Mouse (Mus musculus) neural tube, embryonic 15.5 days (tissue): Measurements from ENCODE around the gene Mettl1. TPM values are rescaled to one million over a fixed set of nuclear protein-coding genes. Genes with fewer than 3 reads are reported as not detected.

Experiments
- ATAC-seq: fragments of 200-750 bp; cut with Nextera tagmentation; 2 replicates; pipeline ENCODE4 v1.8.0; 2017; ENCODE audit warnings: mild to moderate bottlenecking, moderate TSS enrichment, moderate library complexity; ENCODE audit not compliant: low FRiP score
- H3K27ac ChIP-seq: fragments of 300-500 bp; sonication (generic); replicated peaks from 2 replicates; pipeline ENCODE4 v1.5.1; 2015; ENCODE audit warnings: mild to moderate bottlenecking, inconsistent platforms
- H3K27me3 ChIP-seq: fragments of 300-500 bp; sonication (generic); replicated peaks from 2 replicates; pipeline ENCODE4 v1.6.1; 2015; ENCODE audit warnings: inconsistent platforms
- H3K36me3 ChIP-seq: fragments of 300-500 bp; sonication (generic); 2 replicates; pipeline ENCODE4 v1.6.1; 2015; ENCODE audit warnings: inconsistent platforms
- H3K4me1 ChIP-seq: fragments of 300-500 bp; sonication (generic); 2 replicates; pipeline ENCODE4 v1.6.1; 2015; ENCODE audit warnings: inconsistent platforms
- H3K4me2 ChIP-seq: fragments of 300-500 bp; sonication (generic); 2 replicates; pipeline ENCODE4 v1.6.1; 2015; ENCODE audit warnings: inconsistent platforms, mild to moderate bottlenecking, moderate library complexity
- H3K4me3 ChIP-seq: fragments of 300-500 bp; sonication (generic); replicated peaks from 2 replicates; pipeline ENCODE4 v1.5.1; 2015; ENCODE audit warnings: mild to moderate bottlenecking, inconsistent platforms
- H3K9ac ChIP-seq: fragments of 300-500 bp; sonication (generic); replicated peaks from 2 replicates; pipeline ENCODE4 v1.6.1; 2015; ENCODE audit warnings: mild to moderate bottlenecking, inconsistent platforms
- H3K9me3 ChIP-seq: fragments of 300-500 bp; sonication (generic); replicated peaks from 2 replicates; pipeline ENCODE4 v1.6.1; 2016; ENCODE audit warnings: inconsistent platforms
- WGBS: fragments of 180-500 bp; shearing (Covaris S2); methylation state at CpG from one replicate; pipeline ENCODE4 v1.1.7; 2015; ENCODE audit warnings: mixed read lengths; 5-methylcytosine and 5-hydroxymethylcytosine counted together
- polyA plus RNA-seq: library from polyadenylated mRNA; unstranded; fragments of >200 nt; fragmentation: Nextera tagmentation; extraction: Ambion mirVana; gene quantifications from 2 replicates; pipeline ENCODE4 v1.2.1, GENCODE M21; 2015

The Mettl1 gene
- polyA plus RNA-seq, result 24.3 and 29.6 TPM in 2 replicates

GRCm38 (mm10) chr10:127041274-127041766, at the start of gene Mettl1, which contains the start of gene Eef1akmt3:
Gene Mettl1, plus strand, starts transcription at chr10:127041414.
Gene Eef1akmt3, minus strand, starts transcription at chr10:127041513.
- Histone ChIP-seq H3K9ac (peak within 1 kb of the TSS; percentile 62), H3K4me1 (peaks cover 19% of the 10 kb centered on the region), H3K27ac (peak within 1 kb of the TSS; percentile 60), H3K36me3 (peaks cover 11% of the 10 kb centered on the region; the same call in 1 of the 2 replicates), H3K9me3 (no peaks in the 10 kb centered on the region), H3K27me3 (peaks cover 4% of the 10 kb centered on the region; the same call in 1 of the 2 replicates), H3K4me3 (peak within 1 kb of the TSS; percentile 62), H3K4me2 (peak within 1 kb of the TSS; percentile 99)
- WGBS, result under 1% methylated on average over 28 of the region's 28 CpGs
- peak; percentile 75 for ATAC-seq

- WGBS, result 14% methylated on average over 3 of the region's 3 CpGs
- H3K4me1 ChIP-seq, result peaks cover 48% of the 10 kb centered on the region
- H3K9me3 ChIP-seq, result no peaks in the 10 kb centered on the region
- no peak overlapping the region for H3K4me3 ChIP-seq
- ATAC-seq, result no peak
- H3K4me2 ChIP-seq, result no peak overlapping the region
- H3K9ac ChIP-seq, result no peak overlapping the region
- peaks cover 37% of the 10 kb centered on the region for H3K36me3 ChIP-seq
- H3K27ac ChIP-seq, result 0 out of 2 replicates have a peak overlapping the region, but pooled peaks have one; percentile 9
- no peaks in the 10 kb centered on the region for H3K27me3 ChIP-seq
Measured at GRCm38 (mm10) chr10:126991676-126992075, 49.5 kb upstream of the Mettl1 start.

GRCm38 (mm10) chr10:126993621-126994020, 47.6 kb upstream of the Mettl1 start:
- Histone ChIP-seq H3K4me2 (no peak overlapping the region), H3K27ac (no peak overlapping the region), H3K9ac (no peak overlapping the region), H3K4me3 (no peak overlapping the region), H3K4me1 (peaks cover 29% of the 10 kb centered on the region), H3K27me3 (no peaks in the 10 kb centered on the region), H3K36me3 (peaks cover 52% of the 10 kb centered on the region), H3K9me3 (no peaks in the 10 kb centered on the region)
- ATAC-seq, result no peak
- 78% methylated on average over 3 of the region's 3 CpGs for WGBS

- no peak overlapping the region for H3K9ac ChIP-seq
- H3K4me3 ChIP-seq, result no peak overlapping the region
- WGBS, result 78% methylated on average over 13 of the region's 13 CpGs
- H3K4me1 ChIP-seq, result no peaks in the 10 kb centered on the region
- no peak overlapping the region for H3K27ac ChIP-seq
- H3K9me3 ChIP-seq, result no peaks in the 10 kb centered on the region
- H3K4me2 ChIP-seq, result no peak overlapping the region
- no peak for ATAC-seq
- H3K27me3 ChIP-seq, result no peaks in the 10 kb centered on the region
- peaks cover 60% of the 10 kb centered on the region for H3K36me3 ChIP-seq
Measured at GRCm38 (mm10) chr10:126997340-126998113, 43.7 kb upstream of the Mettl1 start.

- Histone ChIP-seq H3K4me3 (no peak within 1 kb of the TSS), H3K4me1 (no peaks in the 10 kb centered on the region), H3K36me3 (peaks cover 30% of the 10 kb centered on the region), H3K27me3 (no peaks in the 10 kb centered on the region), H3K4me2 (no peak within 1 kb of the TSS), H3K9ac (no peak within 1 kb of the TSS), H3K27ac (no peak within 1 kb of the TSS), H3K9me3 (no peaks in the 10 kb centered on the region)
- WGBS, result 93% methylated on average over 5 of the region's 5 CpGs
- ATAC-seq, result no peak
Measured at GRCm38 (mm10) chr10:127000529-127000928, 40.7 kb upstream of the Mettl1 start, which contains the start of gene Avil. Gene Avil, plus strand, starts transcription at chr10:127000709.

- H3K27me3 ChIP-seq, result no peaks in the 10 kb centered on the region
- H3K4me3 ChIP-seq, result no peak overlapping the region
- no peak overlapping the region for H3K27ac ChIP-seq
- WGBS, result 91% methylated on average over 9 of the region's 9 CpGs
- H3K9me3 ChIP-seq, result no peaks in the 10 kb centered on the region
- no peak overlapping the region for H3K4me2 ChIP-seq
- no peak for ATAC-seq
- H3K4me1 ChIP-seq, result no peaks in the 10 kb centered on the region
- peaks cover 27% of the 10 kb centered on the region for H3K36me3 ChIP-seq
- no peak overlapping the region for H3K9ac ChIP-seq
Measured at GRCm38 (mm10) chr10:127001297-127001696, 39.9 kb upstream of the Mettl1 start.

GRCm38 (mm10) chr10:127002056-127002455, 39.2 kb upstream of the Mettl1 start:
- WGBS, result 68% methylated on average over 1 of the region's 1 CpGs
- Histone ChIP-seq H3K27ac (no peak overlapping the region), H3K27me3 (no peaks in the 10 kb centered on the region), H3K9me3 (no peaks in the 10 kb centered on the region), H3K4me3 (no peak overlapping the region), H3K9ac (no peak overlapping the region), H3K36me3 (peaks cover 27% of the 10 kb centered on the region), H3K4me2 (no peak overlapping the region), H3K4me1 (no peaks in the 10 kb centered on the region)
- ATAC-seq, result no peak

GRCm38 (mm10) chr10:127002765-127003164, 38.4 kb upstream of the Mettl1 start:
- Histone ChIP-seq H3K27ac (no peak overlapping the region), H3K4me3 (no peak overlapping the region), H3K36me3 (peaks cover 20% of the 10 kb centered on the region), H3K27me3 (no peaks in the 10 kb centered on the region), H3K4me1 (no peaks in the 10 kb centered on the region), H3K9me3 (no peaks in the 10 kb centered on the region), H3K9ac (no peak overlapping the region), H3K4me2 (no peak overlapping the region)
- no peak for ATAC-seq
- WGBS, result 97% methylated on average over 5 of the region's 5 CpGs

GRCm38 (mm10) chr10:127003334-127003733, 37.9 kb upstream of the Mettl1 start:
- ATAC-seq, result no peak

GRCm38 (mm10) chr10:127003806-127004205, 37.4 kb upstream of the Mettl1 start:
- H3K27ac ChIP-seq, result no peak overlapping the region
- H3K9ac ChIP-seq, result no peak overlapping the region
- 76% methylated on average over 7 of the region's 7 CpGs for WGBS
- no peaks in the 10 kb centered on the region for H3K27me3 ChIP-seq
- no peak overlapping the region for H3K4me2 ChIP-seq
- H3K36me3 ChIP-seq, result peaks cover 10% of the 10 kb centered on the region; the same call in 1 of the 2 replicates
- H3K9me3 ChIP-seq, result no peaks in the 10 kb centered on the region
- no peaks in the 10 kb centered on the region for H3K4me1 ChIP-seq
- ATAC-seq, result no peak
- no peak overlapping the region for H3K4me3 ChIP-seq

More at GRCm38 (mm10) chr10:127003334-127003733, 37.9 kb upstream of the Mettl1 start:
- Histone ChIP-seq H3K27me3 (no peaks in the 10 kb centered on the region), H3K4me3 (no peak overlapping the region), H3K4me1 (no peaks in the 10 kb centered on the region), H3K9ac (no peak overlapping the region), H3K36me3 (peaks cover 15% of the 10 kb centered on the region), H3K9me3 (no peaks in the 10 kb centered on the region), H3K27ac (no peak overlapping the region), H3K4me2 (no peak overlapping the region)
- 88% methylated on average over 8 of the region's 8 CpGs for WGBS

GRCm38 (mm10) chr10:127016488-127016887, 24.7 kb upstream of the Mettl1 start:
- H3K4me1 ChIP-seq, result no peaks in the 10 kb centered on the region
- no peaks in the 10 kb centered on the region for H3K9me3 ChIP-seq
- no peak for ATAC-seq
- 67% methylated on average over 5 of the region's 5 CpGs for WGBS
- H3K4me3 ChIP-seq, result no peak overlapping the region
- H3K27me3 ChIP-seq, result no peaks in the 10 kb centered on the region
- H3K4me2 ChIP-seq, result no peak overlapping the region
- H3K36me3 ChIP-seq, result no peaks in the 10 kb centered on the region
- H3K27ac ChIP-seq, result no peak overlapping the region
- no peak overlapping the region for H3K9ac ChIP-seq

GRCm38 (mm10) chr10:127017071-127017470, 24.1 kb upstream of the Mettl1 start:
- no peaks in the 10 kb centered on the region for H3K4me1 ChIP-seq
- WGBS, result 23% methylated on average over 2 of the region's 2 CpGs
- no peak overlapping the region for H3K4me2 ChIP-seq
- H3K4me3 ChIP-seq, result no peak overlapping the region
- peaks cover 5% of the 10 kb centered on the region for H3K36me3 ChIP-seq
- no peak overlapping the region for H3K27ac ChIP-seq
- no peak overlapping the region for H3K9ac ChIP-seq
- no peak for ATAC-seq
- no peaks in the 10 kb centered on the region for H3K27me3 ChIP-seq
- H3K9me3 ChIP-seq, result no peaks in the 10 kb centered on the region
